Mouse (Mus musculus) MEL (cell line): ENCODE measurements around the gene Rab33a. TPM values are rescaled to one million over a fixed set of nuclear protein-coding genes. Genes with fewer than 3 reads are reported as not detected.

Experiments used
- polyA plus RNA-seq, 2 experiments: library from polyadenylated mRNA; stranded (reverse) in 1 of 2; unstranded in 1 of 2; fragments of >175 nt in 1 of 2; fragments of >200 nt in 1 of 2; gene quantifications; 2 replicates each; pipeline versions ENCODE4 v1.2.1 to v1.2.4; 2012; ENCODE audit warnings: low replicate concordance in 2 of 2, low read depth in 1 of 2; ENCODE audit not compliant: insufficient read length in 2 of 2, insufficient read depth in 1 of 2, missing spikeins in 1 of 2
- total RNA-seq: library from RNA; depleted of rRNA; stranded (reverse); fragments of 300-350 nt; gene quantifications from 2 replicates; pipeline ENCODE4 v1.2.3, GENCODE M21; 2012; rRNA removed

The Rab33a gene
- total and polyA plus RNA-seq, 3 experiments = 0.46 TPM; not detected in 2

Other genes with a start within 250 kb of the Rab33a start
- gene Bcorl1, start 177.9 kb upstream of the Rab33a start, total RNA-seq = 3.0 and 3.6 TPM in 2 replicates
- 10 to 100 TPM in 1 of 2 experiments, not detected in 1; 12.9 TPM for gene Bcorl1, start 177.9 kb upstream of the Rab33a start, polyA plus RNA-seq
- 3.4 and 4.0 TPM in 2 replicates for gene Elf4, start 56.2 kb upstream of the Rab33a start, total RNA-seq
- 10 to 100 TPM in 1 of 2 experiments, not detected in 1; 15.3 TPM for gene Elf4, start 56.2 kb upstream of the Rab33a start, polyA plus RNA-seq
- 69.1 and 76.1 TPM in 2 replicates for gene Aifm1, start 5.7 kb upstream of the Rab33a start, total RNA-seq
- 10 to 100 TPM in 1 of 2 experiments, not detected in 1; 99.1 TPM for gene Aifm1, start 5.7 kb upstream of the Rab33a start, polyA plus RNA-seq
- gene Zfp280c, start 75.2 kb downstream of the Rab33a start, total RNA-seq = 12.2 and 14.2 TPM in 2 replicates
- gene Zfp280c, start 75.2 kb downstream of the Rab33a start, polyA plus RNA-seq = 10 to 100 TPM in 1 of 2 experiments, not detected in 1; 16.7 TPM
- 5.9 and 6.9 TPM in 2 replicates for gene Slc25a14, start 104.1 kb downstream of the Rab33a start, total RNA-seq
- 1 to 10 TPM in 1 of 2 experiments, not detected in 1; 5.8 TPM for gene Slc25a14, start 104.1 kb downstream of the Rab33a start, polyA plus RNA-seq
- not detected in 2 replicates for gene Gpr119, start 155.2 kb downstream of the Rab33a start, total RNA-seq
- gene Gpr119, start 155.2 kb downstream of the Rab33a start, polyA plus RNA-seq = not detected
- gene Rbmx2, start 175.7 kb downstream of the Rab33a start, total RNA-seq = 18.6 and 21.2 TPM in 2 replicates
- 10 to 100 TPM in 1 of 2 experiments, not detected in 1; 17.0 TPM for gene Rbmx2, start 175.7 kb downstream of the Rab33a start, polyA plus RNA-seq